In genomic region chr11:69758971-69759721, GRCm38 (mm10) we compare ENCODE assay signal across 8 mouse cellular contexts. TPM values are rescaled to one million over a fixed set of nuclear protein-coding genes. Genes with fewer than 3 reads are reported as not detected.
DNase-seq lines count a peak whose midpoint lies in the region; ATAC-seq and TF ChIP-seq lines count a peak whose summit lies in the region.

No protein-coding gene starts in this region.

- in situ Hi-C loops in ES-E14 (cut with MboI; ENCODE audit: low sequenced_read_pairs in 2 of 2, unreplicated experiment in 2 of 2) = no loop called here

- intact Hi-C loops in heart, postnatal 10 days (cut with DNase I) = loop anchor here (2.0 to 5.0 kb wide), 2 partner anchors 118 to 233 kb away; partner anchors contain the start of gene Gabarap

- WGBS in forebrain, embryonic 13.5 days = 0% methylated on average over 37 of the region's 37 CpGs
- WGBS in liver, embryonic 16.5 days (ENCODE audit: insufficient replicate concordance) = under 1% methylated on average over 37 of the region's 37 CpGs
- WGBS in neural tube, embryonic 14.5 days = under 1% methylated on average over 37 of the region's 37 CpGs

- H3K4me2 ChIP-seq in forebrain, embryonic 13.5 days = peak overlapping the region; percentile 71
- peak overlapping the region; percentile 93 for H3K4me2 ChIP-seq in liver, embryonic 16.5 days (ENCODE audit: low read depth, low read length)
- peak overlapping the region; percentile 79 for H3K4me2 ChIP-seq in neural tube, embryonic 14.5 days (ENCODE audit: low read depth, low read length)

- peak overlapping the region; percentile 96 for H3K9ac ChIP-seq in ES-E14 (ENCODE audit: insufficient read depth, low read depth, low read length, poor library complexity, severe bottlenecking)
- peak overlapping the region; percentile 87 for H3K9ac ChIP-seq in forebrain, embryonic 13.5 days
- H3K9ac ChIP-seq in liver, embryonic 16.5 days (ENCODE audit: low read depth, low read length) = peak overlapping the region; percentile 63
- peak overlapping the region; percentile 67 for H3K9ac ChIP-seq in neural tube, embryonic 14.5 days (replicated peaks; ENCODE audit: low read depth, low read length)

- no peaks in the 10 kb centered on the region for H3K9me3 ChIP-seq in ES-E14 (ENCODE audit: control insufficient read depth, insufficient read depth, low read depth, low read length)
- no peaks in the 10 kb centered on the region for H3K9me3 ChIP-seq in forebrain, embryonic 13.5 days (replicated peaks)
- no peaks in the 10 kb centered on the region for H3K9me3 ChIP-seq in liver, embryonic 16.5 days (replicated peaks; ENCODE audit: control insufficient read depth, low read length)
- no peaks in the 10 kb centered on the region for H3K9me3 ChIP-seq in neural tube, embryonic 14.5 days (ENCODE audit: control insufficient read depth, low read length)

- peak; percentile 87 for ATAC-seq in forebrain, embryonic 13.5 days
- peak; percentile 83 for ATAC-seq in liver, embryonic 16.5 days (ENCODE audit: low read depth)
- ATAC-seq in neural tube, embryonic 14.5 days (ENCODE audit: low read depth) = peak; percentile 90

- H3K36me3 ChIP-seq in ES-E14 (ENCODE audit: control insufficient read depth, insufficient read depth, low read length, poor library complexity, severe bottlenecking) = peaks cover 2% of the 10 kb centered on the region
- no peaks in the 10 kb centered on the region for H3K36me3 ChIP-seq in forebrain, embryonic 13.5 days (ENCODE audit: poor library complexity, severe bottlenecking)
- no peaks in the 10 kb centered on the region; the same call in 1 of the 2 replicates for H3K36me3 ChIP-seq in liver, embryonic 16.5 days (ENCODE audit: control insufficient read depth, insufficient read depth)
- H3K36me3 ChIP-seq in neural tube, embryonic 14.5 days (ENCODE audit: control insufficient read depth, insufficient read depth, low read length) = no peaks in the 10 kb centered on the region

- DNase-seq in ES-E14 (ENCODE audit: low read depth, low spot score) = peak; percentile 87
- peak; percentile 93 for DNase-seq in c-Kit-positive CD71-positive TER-119-positive erythroid progenitor cells, embryonic 14.5 days (ENCODE audit: low spot score)
- peak; percentile 85 to 91 for DNase-seq in heart, postnatal 10 days
- peak; percentile 86 to 93 for DNase-seq in kidney, postnatal 4 days
- peak; percentile 93 for DNase-seq in thymus, postnatal 0 days (ENCODE audit: low spot score)

- peaks cover 5 to 7% of the 10 kb centered on the region in 2 experiments; a peak in 3 of 4 replicates for H3K4me1 ChIP-seq in ES-E14 (ENCODE audit: control insufficient read depth in 2 of 2, insufficient read depth in 2 of 2, low read length in 2 of 2, poor library complexity in 1 of 2)
- H3K4me1 ChIP-seq in forebrain, embryonic 13.5 days = peaks cover 50% of the 10 kb centered on the region
- peaks cover 38% of the 10 kb centered on the region for H3K4me1 ChIP-seq in liver, embryonic 16.5 days (ENCODE audit: control insufficient read depth, low read depth, low read length)
- peaks cover 42% of the 10 kb centered on the region for H3K4me1 ChIP-seq in neural tube, embryonic 14.5 days (ENCODE audit: control insufficient read depth, insufficient read depth, low read length)

- peak overlapping the region; percentile 83 to 85 for H3K4me3 ChIP-seq in ES-E14 (ENCODE audit: insufficient read depth in 1 of 2, low read depth in 1 of 2, low read length in 2 of 2, poor library complexity in 1 of 2, severe bottlenecking in 1 of 2)
- peak overlapping the region; percentile 58 for H3K4me3 ChIP-seq in forebrain, embryonic 13.5 days
- H3K4me3 ChIP-seq in liver, embryonic 16.5 days (ENCODE audit: low read depth, low read length) = peak overlapping the region; percentile 71
- H3K4me3 ChIP-seq in neural tube, embryonic 14.5 days (ENCODE audit: low read depth, low read length) = peak overlapping the region; percentile 50

- H3K27ac ChIP-seq in ES-E14 (ENCODE audit: insufficient read depth, low read depth, low read length, poor library complexity, severe bottlenecking) = peak overlapping the region; percentile 96
- H3K27ac ChIP-seq in forebrain, embryonic 13.5 days = peak overlapping the region; percentile 97
- H3K27ac ChIP-seq in liver, embryonic 16.5 days (ENCODE audit: low read length) = peak overlapping the region; percentile 97
- peak overlapping the region; percentile 94 for H3K27ac ChIP-seq in neural tube, embryonic 14.5 days (ENCODE audit: low read depth, low read length)

- H3K27me3 ChIP-seq in forebrain, embryonic 13.5 days = no peaks in the 10 kb centered on the region
- H3K27me3 ChIP-seq in liver, embryonic 16.5 days (ENCODE audit: control insufficient read depth, insufficient read depth, low read depth, low read length) = no peaks in the 10 kb centered on the region
- no peaks in the 10 kb centered on the region for H3K27me3 ChIP-seq in neural tube, embryonic 14.5 days (ENCODE audit: control insufficient read depth, insufficient read depth, low read length)

TF ChIP-seq in ES-E14, 5 proteins besides CTCF, POLR2A, EP300 and RAD21:
- no peak for TF ChIP-seq HCFC1 (IDR thresholded peaks at IDR 0.05; ENCODE audit: borderline replicate concordance, insufficient read depth, low read length)
- TF ChIP-seq ZNF384 (IDR thresholded peaks at IDR 0.05; ENCODE audit: low read depth, low read length) = no peak
- TF ChIP-seq CHD2 (IDR thresholded peaks at IDR 0.05; ENCODE audit: low read depth, low read length) = no peak
- no peak for TF ChIP-seq MAFK (IDR thresholded peaks at IDR 0.05; ENCODE audit: insufficient read depth, low read depth, low read length)
- TF ChIP-seq ZC3H11A (IDR thresholded peaks at IDR 0.05; ENCODE audit: borderline replicate concordance, low read depth, low read length) = no peak

RNA-seq across cellular contexts. Expression of gene Polr2a, which starts 0.7 kb away (rescaled TPM):
- 71.9 and 74.2 TPM in 2 replicates for total RNA-seq in ES-E14 (2012; rRNA removed)
- polyA plus RNA-seq in forebrain, embryonic 13.5 days (2015; fragmentation: Nextera tagmentation; extraction: Ambion mirVana) = 23.2 and 24.1 TPM in 2 replicates
- total RNA-seq in heart, postnatal 10 days (2021) = 10 to 100 TPM; 44.5 to 47.5 TPM
- polyA plus RNA-seq in liver, embryonic 16.5 days (2015; fragmentation: Nextera tagmentation; extraction: Ambion mirVana) = 11.1 and 11.9 TPM in 2 replicates
- polyA plus RNA-seq in neural tube, embryonic 14.5 days (2014; fragmentation: Nextera tagmentation; extraction: Ambion mirVana) = 23.5 and 30.7 TPM in 2 replicates
- polyA plus RNA-seq in thymus, postnatal 0 days (2015; fragmentation: Nextera tagmentation; extraction: Ambion mirVana) = 20.6 and 22.4 TPM in 2 replicates

RNA-seq across cellular contexts. Expression of gene Slc35g3, which starts 2.6 kb away (rescaled TPM):
- total RNA-seq in ES-E14 (2012; rRNA removed) = 0.22 and 0.48 TPM in 2 replicates
- 0.26 and 0.58 TPM in 2 replicates for polyA plus RNA-seq in forebrain, embryonic 13.5 days (2015; fragmentation: Nextera tagmentation; extraction: Ambion mirVana)
- total RNA-seq in heart, postnatal 10 days (2021) = under 1 TPM; 0.17 to 0.40 TPM
- polyA plus RNA-seq in liver, embryonic 16.5 days (2015; fragmentation: Nextera tagmentation; extraction: Ambion mirVana) = 0.07 TPM in 1 of 2 replicates, not detected in the other
- polyA plus RNA-seq in neural tube, embryonic 14.5 days (2014; fragmentation: Nextera tagmentation; extraction: Ambion mirVana) = not detected in 2 replicates
- polyA plus RNA-seq in thymus, postnatal 0 days (2015; fragmentation: Nextera tagmentation; extraction: Ambion mirVana) = 0.14 TPM in 1 of 2 replicates, not detected in the other

RNA-seq across cellular contexts. Expression of gene Zbtb4, which starts 6.6 kb away (rescaled TPM):
- total RNA-seq in ES-E14 (2012; rRNA removed) = 1.6 and 3.0 TPM in 2 replicates
- 1.6 and 1.8 TPM in 2 replicates for polyA plus RNA-seq in forebrain, embryonic 13.5 days (2015; fragmentation: Nextera tagmentation; extraction: Ambion mirVana)
- total RNA-seq in heart, postnatal 10 days (2021) = 10 to 100 TPM; 42.2 to 43.9 TPM
- 0.61 and 0.81 TPM in 2 replicates for polyA plus RNA-seq in liver, embryonic 16.5 days (2015; fragmentation: Nextera tagmentation; extraction: Ambion mirVana)
- 4.3 and 6.0 TPM in 2 replicates for polyA plus RNA-seq in neural tube, embryonic 14.5 days (2014; fragmentation: Nextera tagmentation; extraction: Ambion mirVana)
- polyA plus RNA-seq in thymus, postnatal 0 days (2015; fragmentation: Nextera tagmentation; extraction: Ambion mirVana) = 2.5 and 2.6 TPM in 2 replicates

RNA-seq across cellular contexts. Expression of gene Chrnb1, which starts 36.6 kb away (rescaled TPM):
- 3.8 and 5.7 TPM in 2 replicates for total RNA-seq in ES-E14 (2012; rRNA removed)
- polyA plus RNA-seq in forebrain, embryonic 13.5 days (2015; fragmentation: Nextera tagmentation; extraction: Ambion mirVana) = 1.5 TPM in 2 replicates
- total RNA-seq in heart, postnatal 10 days (2021) = 1 to 10 TPM; 5.8 to 7.1 TPM
- 0.61 and 0.96 TPM in 2 replicates for polyA plus RNA-seq in liver, embryonic 16.5 days (2015; fragmentation: Nextera tagmentation; extraction: Ambion mirVana)
- polyA plus RNA-seq in neural tube, embryonic 14.5 days (2014; fragmentation: Nextera tagmentation; extraction: Ambion mirVana) = 0.78 and 1.3 TPM in 2 replicates
- polyA plus RNA-seq in thymus, postnatal 0 days (2015; fragmentation: Nextera tagmentation; extraction: Ambion mirVana) = 3.2 and 3.4 TPM in 2 replicates

RNA-seq across cellular contexts. Expression of gene Fgf11, which starts 42.5 kb away (rescaled TPM):
- total RNA-seq in ES-E14 (2012; rRNA removed) = 0.31 and 0.42 TPM in 2 replicates
- polyA plus RNA-seq in forebrain, embryonic 13.5 days (2015; fragmentation: Nextera tagmentation; extraction: Ambion mirVana) = 3.3 and 3.8 TPM in 2 replicates
- total RNA-seq in heart, postnatal 10 days (2021) = 1 to 10 TPM; 1.9 to 3.5 TPM
- 0.19 and 0.21 TPM in 2 replicates for polyA plus RNA-seq in liver, embryonic 16.5 days (2015; fragmentation: Nextera tagmentation; extraction: Ambion mirVana)
- polyA plus RNA-seq in neural tube, embryonic 14.5 days (2014; fragmentation: Nextera tagmentation; extraction: Ambion mirVana) = 6.4 and 9.1 TPM in 2 replicates
- polyA plus RNA-seq in thymus, postnatal 0 days (2015; fragmentation: Nextera tagmentation; extraction: Ambion mirVana) = 0.65 and 0.84 TPM in 2 replicates

Comparison
In these comparisons a context has a peak if more than half of its experiments do, and no peak if none do; other contexts are left out.
1. Peak in every context shown above with its lines: DNase-seq, ATAC-seq, H3K4me3 ChIP-seq and H3K27ac ChIP-seq.